In the genomic region with DNA sequence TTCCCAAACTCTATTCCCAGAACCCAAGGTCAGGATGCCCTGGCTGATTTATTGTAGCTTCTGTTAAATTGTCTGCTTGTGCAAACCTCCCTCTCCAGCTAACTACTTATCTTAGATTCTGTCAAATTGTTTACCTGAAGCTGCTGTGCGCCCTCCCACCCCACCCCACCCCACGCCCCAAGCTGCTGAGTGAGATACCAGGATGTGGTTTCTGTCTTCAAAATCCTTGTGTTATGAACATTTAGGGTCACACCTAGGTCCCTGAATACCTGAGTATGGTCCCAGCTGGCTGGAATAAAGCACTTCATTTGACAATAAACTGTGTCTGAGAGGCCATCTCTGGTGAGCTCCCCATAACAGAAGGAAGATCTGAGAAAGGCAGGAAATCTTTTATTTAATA, we compare ENCODE assay signal across 17 mouse cellular contexts. TPM values are rescaled to one million over a fixed set of nuclear protein-coding genes. Genes with fewer than 3 reads are reported as not detected.
DNase-seq lines count a peak whose midpoint lies in the region; ATAC-seq lines count a peak whose summit lies in the region.
"Had no signal": no experiment of that assay in that cellular context is flagged by ENCODE, and none has a peak within 500 bp of the region (broad histone marks: within the 10 kb centered on the region; RNA-seq: fewer than 3 reads in every experiment).

No protein-coding gene starts in this region.

- intact Hi-C loops in heart, postnatal 25 days (cut with DNase I): no loop called here

- peak; percentile 45 for DNase-seq in adrenal gland, adult 2 months
- no peak for DNase-seq in adrenal gland, adult (ENCODE audit: inconsistent age in 2 of 2, low spot score in 1 of 2)
- peak; percentile 26 for DNase-seq in thymus, postnatal 14 days
- no peak for DNase-seq in thymus, postnatal 25 days
- DNase-seq in ovary, postnatal 36 days (ENCODE audit: low spot score): no peak
- DNase-seq in heart, postnatal 25 days (ENCODE audit: low spot score): no peak
- DNase-seq: adrenal gland, postnatal 25 days; B cell, adult 2 months; cerebellum, adult 18-20 months; cerebellum, adult 9-11 months; cerebellum, postnatal 36 days; gastrocnemius, postnatal 25 days; heart, adult 11 months; heart, postnatal 4 days had no signal

- ATAC-seq in activated CD4-positive, CD25-positive, alpha-beta regulatory T cell, adult 4 months: peak; percentile 42
- ATAC-seq: forebrain, embryonic 16.5 days; hindbrain, postnatal 0 days had no signal

RNA-seq across cellular contexts. Expression of gene Ddr1, which starts 30.1 kb away (rescaled TPM):
- total RNA-seq in adrenal gland, adult 2 months (2021): 10 to 100 TPM; 30.0 to 58.8 TPM
- polyA plus RNA-seq in adrenal gland, adult 2 months (2012; rRNA removed): 58.0 and 61.6 TPM in 2 replicates
- polyA plus RNA-seq in activated CD4-positive, CD25-positive, alpha-beta regulatory T cell, adult 4 months (2017; shearing (Covaris generic)): under 1 TPM; 0.66 to 0.71 TPM
- total RNA-seq in heart, postnatal 25 days (2021): 10 to 100 TPM; 33.1 to 41.7 TPM

Comparison
In these comparisons a context has a peak if more than half of its experiments do, and no peak if none do; other contexts are left out.
1. DNase-seq: peak in adrenal gland, adult 2 months (single experiment) and thymus, postnatal 14 days (single experiment); none in adrenal gland, adult (0 of 2), thymus, postnatal 25 days (single experiment), ovary, postnatal 36 days (single experiment) and heart, postnatal 25 days (single experiment).